Mouse (Mus musculus): ENCODE measurements around the gene Nfic.

Gene Nfic

DNA sequence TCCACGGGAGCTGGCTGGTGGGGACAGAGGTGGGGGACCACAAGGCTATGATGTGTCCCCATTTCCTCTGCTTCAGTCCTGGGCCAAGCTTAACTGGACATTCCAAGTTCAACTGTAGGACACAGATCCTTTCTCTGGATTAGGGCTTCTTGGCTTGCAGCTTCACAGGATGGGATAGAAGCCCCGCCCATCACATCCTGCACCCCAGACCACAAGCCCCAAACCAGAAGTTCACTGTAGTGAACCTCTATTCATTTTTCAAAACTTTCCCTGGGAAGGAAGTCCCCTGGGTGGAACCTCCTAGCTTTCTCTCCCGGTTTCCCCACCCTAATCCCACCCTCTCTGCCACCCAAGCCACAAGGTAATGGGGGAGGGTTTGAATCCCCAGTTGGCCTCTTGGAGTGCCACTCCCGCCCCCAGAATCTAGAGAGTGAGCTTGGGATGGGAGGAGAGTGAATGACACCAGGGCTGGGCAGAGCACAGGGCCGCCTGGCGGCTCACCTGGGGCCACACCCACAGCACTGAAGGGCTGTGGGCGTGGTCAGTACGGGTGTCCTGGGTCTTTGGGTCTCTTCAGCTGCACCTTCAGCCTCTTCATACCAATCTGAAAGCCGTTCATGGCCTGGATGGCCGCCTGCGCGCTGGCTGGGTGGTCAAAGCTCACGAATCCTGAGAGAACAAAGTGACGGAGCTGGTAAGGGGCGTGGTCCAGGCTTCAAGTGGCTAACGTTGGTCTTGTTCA lies 6.4 kb upstream of the Nfic start:
- peak in 1 of 2 experiments; percentile 18 for DNase-seq (ENCODE audit: inconsistent age in 2 of 2, low spot score in 1 of 2)

DNA sequence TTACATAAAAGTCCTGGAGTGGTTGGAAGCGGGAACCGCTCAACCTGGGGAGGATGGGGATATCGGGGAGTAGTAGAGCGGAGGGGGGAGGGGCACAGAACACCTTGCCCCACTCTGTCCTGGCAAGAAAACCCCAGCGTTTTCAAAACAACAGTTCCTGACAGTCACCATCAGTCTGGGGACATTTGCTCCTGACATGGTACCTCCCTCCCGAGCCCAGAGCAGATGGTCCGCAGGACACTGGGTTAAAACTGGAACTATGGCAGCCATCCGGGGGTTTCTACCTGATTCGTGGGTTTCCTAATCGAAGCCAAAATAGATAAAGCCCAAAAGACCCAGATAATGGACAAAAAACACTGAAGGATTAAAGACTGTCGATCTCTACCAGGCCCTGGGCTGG lies 5.5 kb upstream of the Nfic start:
- DNase-seq (ENCODE audit: inconsistent age in 2 of 2, low spot score in 1 of 2): no peak

DNA sequence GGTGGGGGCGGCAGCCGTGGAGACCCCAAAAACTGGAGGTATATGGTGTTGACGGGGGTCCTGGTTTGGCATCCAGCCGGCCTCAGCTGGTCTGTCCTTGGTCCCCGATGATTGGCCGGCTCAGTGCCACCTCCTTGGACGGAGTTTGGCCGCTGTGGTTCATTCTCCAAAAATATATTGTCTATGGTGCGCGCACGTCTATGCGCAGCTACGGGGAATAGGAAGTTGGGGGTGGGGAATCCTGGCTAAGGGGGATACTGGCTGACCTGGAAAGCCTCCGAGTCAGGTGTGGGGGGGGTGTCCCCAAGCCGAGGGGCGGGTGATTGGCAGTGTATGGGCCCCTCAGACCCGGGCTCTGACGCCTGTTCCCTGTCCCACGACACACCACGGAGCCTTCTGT lies 5.0 kb upstream of the Nfic start:
- no peak for DNase-seq (ENCODE audit: inconsistent age in 2 of 2, low spot score in 1 of 2)

DNA sequence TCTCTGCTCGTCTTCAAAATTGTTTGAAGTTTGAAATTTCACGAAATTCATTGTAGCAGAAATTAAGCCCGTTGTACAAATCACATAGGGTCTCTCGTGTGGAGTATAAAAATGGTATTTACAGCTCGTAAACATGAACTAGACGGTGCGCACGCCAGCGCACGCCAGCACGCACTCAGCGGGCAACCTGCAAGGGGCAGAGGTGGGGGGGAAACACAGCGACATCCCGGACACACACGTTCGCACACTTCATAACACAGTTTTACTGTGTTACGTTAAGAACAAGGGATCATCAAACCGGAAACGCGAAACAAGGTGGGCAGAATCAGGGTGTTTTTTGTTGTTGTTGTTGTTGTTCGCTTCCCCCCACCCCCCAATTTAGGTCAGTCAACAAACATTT lies 4.0 kb upstream of the Nfic start:
- DNase-seq (ENCODE audit: inconsistent age in 2 of 2, low spot score in 1 of 2): no peak

DNA sequence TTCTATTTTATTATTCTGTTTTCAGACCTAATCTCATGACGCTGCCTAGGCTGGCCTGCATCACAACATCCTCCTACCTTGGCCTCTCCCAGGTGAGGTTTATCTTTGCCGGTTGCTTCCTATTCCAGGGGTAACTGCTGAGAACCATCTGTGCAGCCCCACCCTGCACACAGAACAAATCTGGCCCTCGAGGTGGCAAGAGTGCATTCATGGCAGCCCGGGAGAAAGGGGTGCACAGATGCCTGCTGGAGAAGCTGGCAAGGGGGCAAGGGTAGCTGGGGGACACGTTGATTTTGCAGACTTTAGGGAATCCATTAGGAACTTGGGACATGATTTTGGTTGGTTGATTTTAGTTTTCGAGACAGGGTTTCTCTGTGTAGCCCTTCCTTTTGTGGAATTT lies 2.8 kb upstream of the Nfic start:
- no peak for DNase-seq (ENCODE audit: inconsistent age in 2 of 2, low spot score in 1 of 2)

DNA sequence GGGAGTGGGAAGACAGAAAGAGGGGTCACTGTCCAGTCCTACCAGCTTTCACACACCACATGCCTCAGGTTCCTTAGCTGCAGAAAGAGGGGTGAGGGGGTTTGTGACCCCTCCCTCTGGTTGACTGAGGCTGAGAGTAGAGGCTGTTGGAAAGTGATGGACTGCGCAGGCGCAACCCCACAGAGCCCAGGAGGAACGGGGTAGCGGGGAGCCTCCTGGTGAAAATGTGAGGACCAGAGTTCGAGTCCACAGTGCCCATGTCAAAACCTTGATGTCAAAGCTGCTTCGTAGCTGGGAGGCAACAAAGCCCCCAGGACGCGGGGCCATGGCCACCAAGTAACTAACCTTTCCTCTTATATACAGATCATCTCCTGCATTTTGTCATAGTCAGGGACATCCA lies 2.2 kb upstream of the Nfic start:
- no peak for DNase-seq (ENCODE audit: inconsistent age in 2 of 2, low spot score in 1 of 2)

DNA sequence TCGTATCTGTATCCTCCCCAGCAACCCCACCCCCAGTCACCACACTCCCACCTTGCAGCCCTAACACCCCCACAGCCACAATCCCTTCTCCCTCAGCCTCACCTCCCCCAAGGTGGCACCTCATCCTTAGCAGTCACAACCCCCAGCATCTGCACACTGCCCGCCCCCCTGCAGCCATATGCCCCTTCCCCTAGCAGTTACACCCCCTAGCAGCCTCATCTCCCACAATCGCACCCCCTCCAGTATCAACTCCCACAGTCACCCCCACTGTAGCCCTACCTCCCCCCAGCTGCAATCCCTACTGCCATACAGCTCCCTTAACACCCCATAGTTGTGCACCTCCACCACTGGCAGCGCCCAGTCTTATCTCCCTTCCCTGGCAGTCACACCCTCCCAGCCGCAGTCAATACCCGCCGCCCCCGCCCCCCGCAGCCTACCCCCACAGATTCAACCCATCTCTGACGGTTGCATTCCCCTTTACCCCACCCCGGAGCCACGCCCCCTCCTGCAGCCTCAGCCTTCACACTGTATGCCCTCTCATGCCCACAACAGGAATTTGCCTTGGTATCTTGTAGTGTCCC lies 1.6 kb upstream of the Nfic start:
- no peak for DNase-seq (ENCODE audit: inconsistent age in 2 of 2, low spot score in 1 of 2)

DNA sequence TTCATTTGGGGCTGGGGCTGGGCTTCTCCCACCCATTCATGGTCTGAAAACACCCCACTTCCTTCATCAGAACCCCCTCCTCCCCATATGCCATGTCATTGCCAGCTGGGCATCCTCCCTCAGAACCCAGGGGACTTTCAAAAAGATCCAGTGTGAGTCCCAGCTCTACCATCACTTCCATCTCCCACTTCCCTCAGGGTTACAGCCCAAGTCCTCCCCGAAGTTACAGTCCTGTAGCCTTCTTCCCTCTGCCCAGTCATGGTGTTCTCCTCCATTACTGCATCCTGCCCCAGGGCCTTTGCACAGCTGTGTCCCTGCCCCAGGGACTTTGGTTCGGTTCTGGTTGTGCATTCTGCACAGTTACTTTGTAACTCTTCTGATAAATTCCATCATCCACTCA lies 1.3 kb downstream of the Nfic start:
- DNase-seq (ENCODE audit: inconsistent age in 2 of 2, low spot score in 1 of 2): no peak

DNA sequence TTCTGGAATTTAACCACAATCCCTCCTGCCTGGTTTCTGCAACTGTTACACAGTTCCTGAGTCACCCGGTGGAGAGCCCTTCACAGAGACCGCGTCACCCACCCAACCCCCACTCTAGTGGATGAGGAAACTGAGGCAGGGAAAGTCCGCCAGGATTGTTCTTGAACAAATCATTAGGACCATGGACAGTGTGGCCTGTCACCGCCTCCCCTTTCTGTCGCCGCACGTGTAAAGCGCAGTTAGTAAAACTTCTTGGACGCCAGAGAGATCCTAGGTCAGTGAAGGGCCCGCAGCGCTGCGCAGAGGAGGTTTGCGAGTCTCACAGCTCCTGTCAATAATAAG lies 2.5 kb downstream of the Nfic start:
- DNase-seq (ENCODE audit: inconsistent age in 2 of 2, low spot score in 1 of 2): peak; percentile 27 to 60

DNA sequence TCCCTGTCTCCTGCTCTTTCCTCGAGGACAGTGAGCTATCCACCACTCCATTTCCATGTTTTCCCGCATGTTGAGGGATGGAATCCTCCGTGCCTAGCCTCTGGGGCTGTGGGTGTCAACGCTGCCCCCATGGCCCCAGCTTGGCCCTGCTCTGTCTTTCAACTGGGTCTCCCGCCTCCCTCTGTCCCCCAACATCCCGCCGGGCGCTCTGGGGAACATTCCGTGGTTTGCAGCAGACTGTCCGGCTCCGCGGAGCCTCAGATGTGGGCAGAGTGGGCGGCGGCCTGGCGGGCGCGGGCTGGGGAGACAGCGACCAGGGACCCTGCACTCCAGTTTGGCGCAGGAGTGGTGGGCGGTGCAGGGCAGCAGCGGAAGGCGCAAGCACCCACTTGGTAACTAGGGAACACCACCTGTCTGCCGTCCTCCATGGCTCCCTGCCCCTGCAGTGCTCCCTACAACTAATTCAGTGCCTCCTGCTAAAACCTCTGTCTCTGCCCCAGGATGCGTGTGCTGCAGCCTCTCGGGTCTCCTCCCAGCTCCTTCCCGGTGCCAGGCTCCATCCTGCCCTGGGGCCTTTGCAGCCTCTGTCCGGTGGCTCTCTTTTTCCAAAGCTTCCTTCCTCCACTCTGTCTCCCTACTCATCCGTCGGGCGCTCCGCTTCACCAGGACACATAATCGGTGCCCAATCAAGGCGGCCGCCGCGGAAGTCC lies 3.0 kb downstream of the Nfic start:
- DNase-seq (ENCODE audit: inconsistent age in 2 of 2, low spot score in 1 of 2): peak in 1 of 2 experiments; percentile 19

DNA sequence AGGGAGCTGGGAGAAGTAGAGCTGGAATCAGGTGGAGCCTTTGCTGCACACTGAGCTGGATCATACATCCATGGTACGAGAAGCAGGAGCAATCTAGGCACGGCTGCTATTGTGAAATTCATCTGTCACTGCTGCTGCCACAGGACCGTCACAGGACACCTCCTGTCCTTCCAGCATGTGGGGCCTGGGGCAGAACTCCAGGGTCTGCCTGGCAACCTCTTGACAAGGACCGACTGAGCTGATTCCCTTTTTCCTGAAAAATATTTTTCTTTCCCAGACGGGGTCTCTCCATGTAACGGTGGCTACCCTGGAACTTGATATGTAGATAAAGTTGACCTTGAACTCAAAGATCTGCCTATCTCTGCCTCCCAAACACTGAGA lies 4.1 kb downstream of the Nfic start:
- peak in 1 of 2 experiments; percentile 18 for DNase-seq (ENCODE audit: inconsistent age in 2 of 2, low spot score in 1 of 2)

DNA sequence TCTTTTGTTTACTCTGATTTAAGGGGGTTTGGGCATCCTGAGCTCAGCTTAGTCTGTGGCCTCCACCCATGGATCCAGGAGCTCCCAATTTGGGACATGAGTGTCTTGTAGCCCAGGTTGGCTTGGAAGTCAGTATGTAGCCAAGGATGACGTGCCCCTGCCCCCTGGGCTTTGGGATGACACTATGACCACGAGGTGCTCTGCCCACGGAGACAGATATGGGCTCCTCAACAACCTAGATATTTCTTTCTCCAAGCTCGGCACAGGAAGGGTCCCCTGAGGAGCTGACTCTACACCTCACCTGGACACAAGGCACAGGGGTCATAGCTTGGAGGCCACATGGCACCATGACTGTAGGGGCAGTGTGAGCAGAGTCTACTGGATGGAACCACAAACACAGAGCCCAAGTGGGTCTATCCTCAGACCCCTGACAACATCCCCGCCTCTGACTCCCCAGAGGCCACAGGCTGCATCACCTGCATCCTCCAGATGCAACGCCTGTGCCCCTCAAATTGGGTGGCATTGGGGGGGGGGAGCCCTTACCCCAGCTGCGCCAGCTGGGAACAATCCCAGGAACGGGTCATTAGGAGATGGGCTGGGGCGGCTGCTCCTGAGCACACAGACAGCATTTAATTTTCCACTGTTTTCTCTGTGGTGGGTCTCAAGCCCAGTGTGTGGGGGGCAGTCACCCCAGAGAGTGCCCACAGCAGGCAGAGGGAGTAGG lies 4.6 kb downstream of the Nfic start:
- no peak for DNase-seq (ENCODE audit: inconsistent age in 2 of 2, low spot score in 1 of 2)

DNA sequence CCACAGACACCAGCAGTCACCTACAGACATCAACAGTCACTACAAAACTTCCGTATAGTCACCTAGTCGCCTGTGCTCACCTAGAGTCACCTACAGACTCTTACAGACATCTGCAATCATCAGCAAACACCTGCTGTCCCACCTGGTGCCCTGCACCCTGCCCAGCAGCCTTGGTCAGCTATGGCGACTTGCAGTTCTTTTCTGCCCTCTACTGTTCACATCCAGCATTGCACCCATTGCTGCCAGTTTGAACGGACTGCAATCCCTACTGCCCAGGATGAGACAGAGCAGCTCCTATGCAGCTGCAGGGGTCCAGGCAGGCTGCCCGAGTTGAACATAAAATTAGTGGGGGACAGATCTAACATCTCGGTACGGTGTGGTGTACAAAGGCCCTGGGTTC lies 5.3 kb downstream of the Nfic start:
- DNase-seq (ENCODE audit: inconsistent age in 2 of 2, low spot score in 1 of 2): peak; percentile 78 to 93

DNA sequence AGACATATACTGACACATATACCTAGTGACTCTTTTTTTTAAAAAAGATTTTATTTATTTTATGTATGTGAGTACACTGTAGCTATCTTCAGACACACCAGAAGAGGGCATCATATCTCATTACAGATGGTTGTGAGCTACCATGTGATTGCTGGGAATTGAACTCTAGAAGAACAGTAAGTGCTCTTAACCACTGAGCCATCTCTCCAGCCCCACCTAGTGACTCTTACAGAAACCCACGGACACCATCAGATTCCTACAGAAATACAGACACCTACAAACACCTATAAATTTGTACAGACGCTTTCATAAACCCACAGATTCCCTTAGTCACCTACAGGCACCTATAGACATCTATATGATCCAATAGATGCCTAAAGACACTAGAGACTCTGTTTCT lies 9.9 kb downstream of the Nfic start:
- DNase-seq (ENCODE audit: inconsistent age in 2 of 2, low spot score in 1 of 2): peak in 1 of 2 experiments; percentile 27

DNA sequence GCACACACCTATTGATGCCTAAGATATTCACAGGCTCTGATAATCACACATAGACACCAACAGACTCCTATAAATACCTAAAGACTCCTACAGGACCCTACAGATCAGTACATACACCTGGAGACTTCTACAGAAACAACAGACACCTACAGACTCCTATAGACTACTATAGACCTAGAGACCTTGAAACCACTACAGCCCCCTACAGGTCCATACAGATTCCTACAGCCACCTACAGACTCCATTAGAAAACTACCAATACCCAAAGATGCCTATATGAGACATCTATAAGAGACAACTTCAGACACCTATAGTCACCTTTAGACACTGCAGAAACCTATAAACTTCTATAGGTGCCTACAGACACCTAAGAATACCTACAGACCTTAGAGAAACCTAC lies 14.4 kb downstream of the Nfic start:
- DNase-seq (ENCODE audit: inconsistent age in 2 of 2, low spot score in 1 of 2): peak in 1 of 2 experiments; percentile 21

DNA sequence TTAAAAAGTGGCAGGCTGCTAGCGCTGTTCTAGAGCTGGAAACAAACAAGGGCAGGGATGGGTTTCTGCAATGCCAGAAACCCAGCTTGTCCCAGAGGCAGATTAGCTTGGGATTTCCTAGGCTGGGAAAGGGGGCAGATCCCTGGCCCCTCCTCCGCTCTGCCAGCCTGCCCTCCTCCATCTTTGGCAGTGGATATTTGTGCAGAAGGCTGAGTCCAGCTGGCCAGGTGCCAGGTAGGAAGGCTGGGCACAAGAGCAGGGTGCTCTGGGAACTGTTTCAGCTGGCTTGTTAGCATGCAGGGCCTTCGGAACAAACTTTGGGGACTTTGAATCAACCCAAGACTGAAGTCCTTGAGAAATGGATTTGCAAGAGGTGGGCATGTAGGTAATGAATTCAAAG lies 20.0 kb downstream of the Nfic start:
- DNase-seq (ENCODE audit: inconsistent age in 2 of 2, low spot score in 1 of 2): peak; percentile 77 to 88

DNA sequence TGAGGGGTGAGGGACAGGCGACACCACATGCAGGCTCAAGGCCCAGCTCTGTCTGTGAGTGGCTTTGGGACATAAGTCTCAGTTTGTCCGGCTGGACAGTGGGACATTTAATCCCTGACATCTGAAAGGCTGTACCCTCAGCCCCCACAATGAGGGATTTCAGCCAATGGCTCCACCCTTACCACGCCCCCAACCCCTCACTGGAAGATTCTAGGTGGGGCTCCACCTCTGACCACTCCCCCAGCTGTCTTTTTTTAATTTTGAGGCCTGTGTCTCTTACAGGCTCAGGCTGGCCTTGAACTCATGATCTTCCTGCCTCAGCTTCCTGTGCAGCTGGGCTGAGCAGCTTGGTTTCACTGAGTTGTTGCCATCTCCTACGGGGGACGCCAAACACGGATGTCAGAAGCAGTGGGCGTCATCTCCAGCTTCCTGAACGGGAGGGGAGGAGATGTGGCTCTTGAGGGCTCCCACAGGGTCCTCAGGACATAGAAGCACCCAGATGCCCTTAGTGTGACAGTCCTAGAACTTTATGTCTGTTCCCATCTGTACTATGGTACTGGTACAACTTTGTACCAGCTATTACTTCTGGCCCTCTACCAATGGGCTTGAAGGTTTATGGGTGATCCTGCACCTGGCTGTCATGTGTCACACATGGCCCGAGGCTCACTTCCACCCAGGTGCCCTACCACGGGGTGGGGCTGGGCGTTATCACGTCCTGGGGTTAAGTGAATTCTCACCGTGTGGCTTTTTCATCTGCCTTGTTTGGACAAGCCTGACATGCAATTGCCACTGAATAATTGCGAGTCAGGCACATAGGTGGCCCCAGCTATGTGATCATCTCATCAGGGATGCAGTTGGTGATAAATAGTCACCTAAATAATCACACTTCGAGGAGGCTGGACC lies 20.8 kb downstream of the Nfic start:
- DNase-seq (ENCODE audit: inconsistent age in 2 of 2, low spot score in 1 of 2): peak; percentile 45 to 70

DNA sequence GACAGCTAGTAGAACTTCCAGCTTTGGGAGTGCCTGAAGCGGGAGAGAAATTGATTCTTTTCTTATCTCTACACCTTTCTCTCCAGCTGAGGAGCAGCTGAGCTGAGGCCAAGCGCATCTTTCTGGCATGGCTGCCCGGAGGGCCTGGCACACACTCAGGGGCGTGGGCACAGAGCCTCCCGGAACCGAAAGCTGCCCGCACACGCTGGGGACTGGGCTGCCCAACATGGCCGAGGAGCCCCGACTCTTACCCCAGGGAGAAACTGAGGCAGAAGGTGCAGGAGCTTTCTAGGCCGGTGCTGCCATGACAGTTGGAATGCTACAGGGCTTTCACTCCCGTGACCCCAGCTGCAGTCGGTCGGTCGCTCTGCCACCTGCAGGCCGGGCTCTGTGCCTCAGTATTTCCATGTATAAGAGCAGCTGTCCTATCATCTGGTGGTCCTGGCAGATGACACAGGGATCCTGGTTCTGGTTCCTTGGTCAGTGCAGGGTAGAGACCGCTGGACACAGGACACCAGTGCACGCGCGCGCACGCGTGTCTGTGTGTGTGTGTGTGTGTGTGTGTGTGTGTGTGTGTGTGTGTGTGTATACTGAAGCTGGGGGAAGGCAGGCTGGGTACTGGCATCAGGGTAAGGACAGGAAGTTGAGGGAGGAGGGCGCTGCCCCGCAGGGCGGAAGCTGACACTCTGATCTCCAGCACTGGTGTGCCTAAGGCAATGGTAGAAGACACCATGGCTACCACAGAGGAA lies 21.7 kb downstream of the Nfic start:
- DNase-seq (ENCODE audit: inconsistent age in 2 of 2, low spot score in 1 of 2): peak; percentile 59 to 73

DNA sequence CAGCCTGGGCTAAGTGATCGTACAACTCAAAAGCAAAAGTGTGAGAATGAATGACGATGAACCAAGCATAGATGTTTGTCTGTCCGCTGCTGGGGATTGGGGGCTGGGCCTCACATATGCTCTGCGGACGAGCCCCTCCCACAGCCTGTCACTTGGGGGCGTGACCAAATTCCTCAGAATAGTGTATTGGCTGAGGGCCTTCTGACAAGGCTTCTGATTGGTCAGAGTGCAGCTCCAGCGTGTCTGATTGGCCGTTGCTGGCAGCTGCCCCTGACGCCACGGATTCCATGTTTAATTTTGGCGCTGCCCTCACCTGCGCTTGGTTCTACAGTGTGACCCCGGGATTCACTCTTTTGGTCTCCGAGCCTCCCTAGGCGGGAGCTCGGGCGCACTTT lies 22.6 kb downstream of the Nfic start:
- DNase-seq (ENCODE audit: inconsistent age in 2 of 2, low spot score in 1 of 2): peak; percentile 95 to 97

All from adrenal gland, adult (tissue).